Mouse (Mus musculus) midbrain, embryonic 10.5 days (tissue): ENCODE measurements at regions not wholly inside any gene's neighbourhood (a gene's known extent, or its start where the extent isn't known, plus 50 kb on each side); places are given as distances from the start of the nearest gene placed in this dataset.

ENCODE experiments used
- DNase-seq: peaks from one replicate; pipeline ENCODE4 v3.0.0-alpha.2; 2017; ENCODE audit warnings: low spot score
- H3K27ac ChIP-seq: fragments of 300-500 bp; sonication (generic); replicated peaks from 2 replicates; pipeline ENCODE4 v1.5.1; 2016; ENCODE audit warnings: mild to moderate bottlenecking
- H3K27me3 ChIP-seq: fragments of 300-500 bp; sonication (generic); 2 replicates; pipeline ENCODE4 v1.6.1; 2016; ENCODE audit warnings: low read depth, mild to moderate bottlenecking; ENCODE audit not compliant: poor library complexity, severe bottlenecking
- H3K36me3 ChIP-seq: fragments of 300-500 bp; sonication (generic); 2 replicates; pipeline ENCODE4 v1.6.1; 2016; ENCODE audit warnings: mild to moderate bottlenecking, moderate library complexity
- H3K4me1 ChIP-seq: fragments of 300-500 bp; sonication (generic); 2 replicates; pipeline ENCODE4 v1.6.1; 2016
- H3K4me3 ChIP-seq: fragments of 300-500 bp; sonication (generic); 2 replicates; pipeline ENCODE4 v1.5.1; 2016; ENCODE audit warnings: mild to moderate bottlenecking, moderate library complexity
- H3K9me3 ChIP-seq: fragments of 300-500 bp; sonication (generic); replicated peaks from 2 replicates; pipeline ENCODE4 v1.6.1; 2016; ENCODE audit warnings: mild to moderate bottlenecking
- WGBS: fragments of 180-500 bp; shearing (Covaris S2); methylation state at CpG from one replicate; pipeline ENCODE4 v1.1.7; 2016; 5-methylcytosine and 5-hydroxymethylcytosine counted together

GRCm38 (mm10) chr2:148622216-148622615 lies 50.2 kb upstream of the Nxt1 start:
- no peak for DNase-seq
- Histone ChIP-seq H3K36me3 (no peaks in the 10 kb centered on the region), H3K27me3 (no peaks in the 10 kb centered on the region), H3K4me1 (0 out of 2 replicates have a peak, but pooled peaks cover 2% of the 10 kb centered on the region), H3K27ac (no peak overlapping the region), H3K4me3 (no peak overlapping the region), H3K9me3 (no peaks in the 10 kb centered on the region)
- WGBS = 78% methylated on average over 3 of the region's 3 CpGs

DNA sequence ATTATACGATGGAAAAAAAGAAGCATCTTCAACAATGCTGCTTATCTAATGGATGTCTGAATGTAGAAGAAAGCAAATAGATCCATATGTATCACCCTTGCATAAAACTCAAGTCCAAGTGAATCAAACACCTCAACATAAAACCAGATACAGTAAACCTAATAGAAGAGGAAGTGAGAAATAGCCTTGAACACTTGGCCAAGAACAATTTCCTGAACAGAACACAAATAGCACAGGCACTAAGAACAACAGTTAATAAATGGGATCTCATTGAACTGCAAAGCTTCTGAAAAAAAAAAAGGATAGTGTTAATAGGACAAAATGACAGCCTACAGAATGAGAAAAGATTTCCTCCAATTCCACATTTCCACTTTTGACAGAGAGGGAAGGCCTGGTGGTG lies 60.5 kb upstream of the Nxt1 start:
- H3K4me1 ChIP-seq = no peaks in the 10 kb centered on the region
- WGBS = 96% methylated on average over 1 of the region's 1 CpGs
- no peaks in the 10 kb centered on the region for H3K36me3 ChIP-seq
- no peak overlapping the region for H3K27ac ChIP-seq
- no peaks in the 10 kb centered on the region for H3K27me3 ChIP-seq
- H3K4me3 ChIP-seq = no peak overlapping the region
- H3K9me3 ChIP-seq = 0 out of 2 replicates have a peak, but pooled peaks cover 7% of the 10 kb centered on the region
- DNase-seq = no peak

DNA sequence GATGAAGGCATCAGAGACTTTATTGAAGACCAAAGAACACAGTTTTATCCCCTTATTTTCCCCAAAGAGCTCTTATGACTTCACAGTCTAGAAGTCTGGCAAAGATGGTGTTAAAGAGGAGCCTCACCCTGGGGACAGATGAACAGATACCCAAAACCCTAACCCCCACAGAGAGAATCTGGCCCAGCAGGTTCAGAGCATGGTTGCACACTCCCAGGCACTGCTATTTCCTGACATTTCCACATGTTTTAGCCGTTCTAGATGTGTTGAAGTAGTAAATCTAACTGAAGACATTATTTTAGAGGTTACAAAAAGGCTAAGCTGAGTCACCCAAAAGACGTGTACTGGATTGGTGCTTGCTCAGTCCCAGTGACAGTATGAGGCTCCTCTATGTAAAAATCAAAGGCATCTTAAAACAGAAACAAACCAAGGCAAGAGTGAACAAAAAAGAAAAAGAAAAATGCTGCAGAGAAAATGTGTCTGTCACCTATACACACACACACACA lies 66.9 kb upstream of the Nxt1 start:
- H3K27me3 ChIP-seq = no peaks in the 10 kb centered on the region
- H3K36me3 ChIP-seq = no peaks in the 10 kb centered on the region
- H3K27ac ChIP-seq = no peak overlapping the region
- WGBS = 70% methylated on average over 2 of the region's 2 CpGs
- no peak for DNase-seq
- H3K4me3 ChIP-seq = no peak overlapping the region
- no peaks in the 10 kb centered on the region for H3K9me3 ChIP-seq
- no peaks in the 10 kb centered on the region for H3K4me1 ChIP-seq

DNA sequence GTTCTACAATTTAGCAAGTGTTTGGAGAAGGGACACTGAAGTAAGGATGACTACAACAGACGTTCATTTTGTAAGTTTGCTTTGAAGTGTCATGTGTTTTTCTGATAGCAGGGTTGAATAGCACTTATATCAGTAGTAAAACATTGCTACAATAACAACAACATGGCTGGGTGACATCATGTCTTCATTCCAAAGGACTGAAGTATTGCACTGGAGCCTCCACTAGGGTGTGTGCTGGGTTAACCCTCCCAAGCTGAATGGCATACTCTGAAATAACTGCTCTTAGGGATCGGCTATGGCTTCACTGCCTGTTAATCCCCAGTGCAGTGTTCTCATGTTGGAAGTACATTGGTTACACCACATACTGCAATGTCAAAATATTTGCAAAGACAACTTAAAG lies 68.5 kb upstream of the Nxt1 start:
- Histone ChIP-seq H3K27me3 (no peaks in the 10 kb centered on the region), H3K9me3 (no peaks in the 10 kb centered on the region), H3K27ac (no peak overlapping the region), H3K4me3 (no peak overlapping the region), H3K36me3 (no peaks in the 10 kb centered on the region), H3K4me1 (no peaks in the 10 kb centered on the region)
- WGBS = 80% methylated on average over 2 of the region's 2 CpGs
- no peak for DNase-seq

- no peaks in the 10 kb centered on the region for H3K9me3 ChIP-seq
- no peak overlapping the region for H3K4me3 ChIP-seq
- DNase-seq = no peak
- no peaks in the 10 kb centered on the region for H3K36me3 ChIP-seq
- 64% methylated on average over 2 of the region's 2 CpGs for WGBS
- no peak overlapping the region for H3K27ac ChIP-seq
- H3K27me3 ChIP-seq = no peaks in the 10 kb centered on the region
- no peaks in the 10 kb centered on the region for H3K4me1 ChIP-seq
Measured at GRCm38 (mm10) chr2:148603315-148603714, 69.1 kb upstream of the Nxt1 start.

DNA sequence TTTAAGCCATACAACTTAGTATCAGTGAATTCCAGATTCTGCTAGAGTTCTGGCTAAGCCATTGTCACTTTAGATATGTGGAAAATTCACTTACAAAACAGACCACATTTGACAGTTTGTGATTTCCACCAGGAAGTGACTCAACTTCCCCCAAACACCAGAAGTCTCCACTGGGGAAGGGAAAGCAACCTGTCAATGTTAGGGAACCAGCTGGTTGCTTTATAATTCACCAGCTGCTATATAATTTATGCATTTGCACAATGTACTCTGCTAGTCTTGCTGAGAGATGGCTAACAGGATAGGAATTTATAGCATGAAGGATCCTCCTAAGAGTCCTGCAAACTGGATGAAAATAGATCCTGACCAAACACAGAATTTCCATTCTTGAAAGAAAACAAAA lies 72.9 kb upstream of the Nxt1 start:
- DNase-seq = no peak
- Histone ChIP-seq H3K4me1 (no peaks in the 10 kb centered on the region), H3K36me3 (no peaks in the 10 kb centered on the region), H3K9me3 (no peaks in the 10 kb centered on the region), H3K27ac (no peak overlapping the region), H3K4me3 (no peak overlapping the region), H3K27me3 (no peaks in the 10 kb centered on the region)

DNA sequence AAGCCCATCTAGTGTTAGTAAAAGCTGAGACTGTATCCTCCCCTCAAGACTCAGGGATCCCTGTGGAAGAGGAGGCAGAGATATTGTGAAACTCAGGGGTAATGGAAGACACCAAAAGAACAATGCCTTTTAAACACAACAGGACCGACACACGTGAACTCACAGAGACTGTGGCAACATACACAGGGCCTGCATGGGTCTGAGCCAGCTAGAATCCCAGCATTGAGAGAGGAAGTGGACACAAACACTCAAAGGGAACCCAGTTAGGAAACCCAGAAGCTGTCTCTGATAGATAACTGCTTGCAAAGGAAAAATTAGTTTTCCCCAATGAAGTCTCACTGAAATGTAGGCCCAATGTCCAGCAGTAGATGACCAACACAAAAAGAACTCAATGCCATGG lies 75.4 kb upstream of the Nxt1 start:
- Histone ChIP-seq H3K9me3 (no peaks in the 10 kb centered on the region), H3K4me1 (no peaks in the 10 kb centered on the region), H3K27me3 (no peaks in the 10 kb centered on the region), H3K36me3 (no peaks in the 10 kb centered on the region), H3K27ac (no peak overlapping the region), H3K4me3 (no peak overlapping the region)
- 93% methylated on average over 2 of the region's 2 CpGs for WGBS
- DNase-seq = no peak

GRCm38 (mm10) chr2:148585721-148586335 lies 86.6 kb upstream of the Nxt1 start:
- H3K27me3 ChIP-seq = no peaks in the 10 kb centered on the region
- 76% methylated on average over 1 of the region's 1 CpGs for WGBS

GRCm38 (mm10) chr2:148582208-148582607 lies 90.2 kb upstream of the Nxt1 start:
- Histone ChIP-seq H3K27ac (no peak overlapping the region), H3K27me3 (no peaks in the 10 kb centered on the region), H3K9me3 (no peaks in the 10 kb centered on the region), H3K36me3 (no peaks in the 10 kb centered on the region), H3K4me3 (no peak overlapping the region), H3K4me1 (peaks cover 3% of the 10 kb centered on the region; the same call in 1 of the 2 replicates)
- no peak for DNase-seq
- WGBS = 90% methylated on average over 1 of the region's 1 CpGs

More at GRCm38 (mm10) chr2:148585721-148586335, 86.6 kb upstream of the Nxt1 start:
- Histone ChIP-seq H3K9me3 (no peaks in the 10 kb centered on the region), H3K36me3 (no peaks in the 10 kb centered on the region), H3K27ac (no peak overlapping the region), H3K4me3 (no peak overlapping the region), H3K4me1 (no peaks in the 10 kb centered on the region)
- no peak for DNase-seq

DNA sequence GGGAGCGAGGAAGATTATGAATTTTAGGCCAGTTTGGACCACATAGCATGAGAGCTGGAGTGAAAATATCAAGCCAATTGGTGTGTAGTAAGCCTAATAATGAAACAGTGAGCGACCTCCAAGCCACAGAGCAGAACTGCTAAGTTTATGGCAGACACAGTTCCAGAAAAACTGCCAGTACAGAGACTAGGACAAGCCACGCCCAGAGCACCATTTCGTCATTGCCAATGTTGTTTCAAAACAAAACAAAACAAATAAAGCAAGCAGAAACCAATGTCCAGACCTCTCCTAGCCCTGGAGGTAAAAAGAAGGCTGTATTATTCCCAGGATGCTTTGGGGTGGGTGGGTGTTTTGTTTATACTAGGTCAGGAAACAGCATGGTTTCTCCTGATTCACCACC lies 90.7 kb upstream of the Nxt1 start:
- no peak for DNase-seq
- Histone ChIP-seq H3K9me3 (no peaks in the 10 kb centered on the region), H3K4me1 (peaks cover 3% of the 10 kb centered on the region; the same call in 1 of the 2 replicates), H3K27me3 (no peaks in the 10 kb centered on the region), H3K27ac (no peak overlapping the region), H3K36me3 (no peaks in the 10 kb centered on the region), H3K4me3 (no peak overlapping the region)
- WGBS = 83% methylated on average over 4 of the region's 4 CpGs

DNA sequence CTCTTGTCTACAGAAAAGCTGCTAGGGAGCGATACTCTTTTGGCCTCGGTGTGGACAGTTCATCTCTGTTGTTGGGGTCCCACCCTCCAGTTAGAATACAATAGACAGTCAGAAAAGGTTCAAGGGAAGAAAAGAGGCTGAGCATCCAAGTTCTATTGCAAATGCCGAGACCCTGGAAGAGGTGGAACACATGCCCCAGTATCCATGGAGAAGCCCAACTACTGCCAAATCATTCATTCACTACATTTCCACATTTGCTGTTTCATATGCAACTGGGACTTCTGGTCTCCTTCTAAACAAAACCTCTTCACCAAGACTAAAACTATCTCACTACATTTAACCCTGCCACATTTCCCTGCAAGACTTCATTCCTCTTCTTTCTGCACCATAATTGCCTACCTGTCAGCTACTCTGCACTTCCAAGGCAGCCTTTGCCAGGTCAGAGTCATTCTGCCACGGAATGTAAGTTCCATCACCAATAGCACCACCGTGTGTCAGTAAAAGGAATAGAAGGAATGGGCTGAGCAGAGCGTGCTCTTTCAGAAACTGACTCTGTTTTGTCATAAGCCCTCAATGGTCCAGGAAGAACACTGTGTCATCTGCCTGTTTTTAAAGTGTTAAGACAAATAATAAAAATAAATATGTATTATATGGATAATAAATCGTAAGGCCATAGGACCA lies 92.0 kb upstream of the Nxt1 start:
- Histone ChIP-seq H3K27me3 (no peaks in the 10 kb centered on the region), H3K36me3 (no peaks in the 10 kb centered on the region), H3K9me3 (no peaks in the 10 kb centered on the region), H3K4me3 (no peak overlapping the region), H3K4me1 (peaks cover 6% of the 10 kb centered on the region), H3K27ac (no peak overlapping the region)
- DNase-seq = peak; percentile 15
- WGBS = 39% methylated on average over 7 of the region's 7 CpGs

GRCm38 (mm10) chr2:148579564-148579963 lies 92.8 kb upstream of the Nxt1 start:
- Histone ChIP-seq H3K4me1 (peaks cover 6% of the 10 kb centered on the region), H3K4me3 (no peak overlapping the region), H3K9me3 (no peaks in the 10 kb centered on the region), H3K27me3 (no peaks in the 10 kb centered on the region), H3K27ac (no peak overlapping the region), H3K36me3 (no peaks in the 10 kb centered on the region)
- WGBS = 40% methylated on average over 2 of the region's 2 CpGs
- no peak for DNase-seq

DNA sequence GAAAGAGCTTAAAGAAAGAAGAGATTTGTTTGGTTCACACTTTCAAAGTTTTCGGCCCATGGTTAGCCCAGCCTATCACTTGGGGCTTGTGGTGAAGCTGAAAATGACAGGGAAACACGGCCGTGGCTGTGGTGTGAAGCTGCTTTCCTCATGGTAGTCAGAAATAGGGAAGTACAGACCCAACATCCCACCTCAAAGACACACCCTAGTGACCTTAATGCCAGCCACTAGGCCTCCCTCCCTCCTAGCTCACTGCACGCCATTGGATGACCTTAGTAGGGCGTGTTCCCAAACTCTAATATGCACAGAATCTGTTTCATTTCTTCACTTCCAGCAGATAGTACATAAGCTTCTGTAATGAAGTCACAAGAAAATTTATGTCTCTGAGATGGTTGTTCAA lies 93.4 kb upstream of the Nxt1 start:
- 90% methylated on average over 5 of the region's 5 CpGs for WGBS
- DNase-seq = no peak

More for the DNA sequence above, 93.4 kb upstream of the Nxt1 start:
- Histone ChIP-seq H3K4me3 (no peak overlapping the region), H3K27ac (no peak overlapping the region), H3K4me1 (peaks cover 6% of the 10 kb centered on the region), H3K9me3 (no peaks in the 10 kb centered on the region), H3K27me3 (no peaks in the 10 kb centered on the region), H3K36me3 (no peaks in the 10 kb centered on the region)
